Mouse (Mus musculus) hindbrain, postnatal 0 days (tissue): ENCODE measurements at regions not wholly inside any gene's neighbourhood (a gene's known extent, or its start where the extent isn't known, plus 50 kb on each side); places are given as distances from the start of the nearest gene placed in this dataset.

ENCODE experiments used
- ATAC-seq: fragments of 200-750 bp; cut with Nextera tagmentation; 2 replicates; pipeline ENCODE4 v1.8.0; 2017; ENCODE audit warnings: mild to moderate bottlenecking, moderate TSS enrichment, moderate library complexity
- DNase-seq: peaks from one replicate; pipeline ENCODE4 v3.0.0-alpha.2; 2015; ENCODE audit warnings: low spot score
- H3K27ac ChIP-seq: fragments of 300-500 bp; sonication (generic); 2 replicates; pipeline ENCODE4 v1.5.1; 2014; ENCODE audit warnings: mild to moderate bottlenecking
- H3K27me3 ChIP-seq: fragments of 300-500 bp; sonication (generic); 2 replicates; pipeline ENCODE4 v1.6.1; 2014; ENCODE audit warnings: low read length, mixed read lengths; ENCODE audit not compliant: insufficient read depth
- H3K36me3 ChIP-seq: fragments of 300-500 bp; sonication (generic); 2 replicates; pipeline ENCODE4 v1.6.1; 2014; ENCODE audit warnings: low read length, mixed read lengths; ENCODE audit not compliant: insufficient read depth
- H3K4me1 ChIP-seq: fragments of 300-500 bp; sonication (generic); 2 replicates; pipeline ENCODE4 v1.6.1; 2014; ENCODE audit warnings: antibody characterized with exemption, low read length, mixed read lengths; ENCODE audit not compliant: insufficient read depth
- H3K4me2 ChIP-seq: fragments of 300-500 bp; sonication (generic); 2 replicates; pipeline ENCODE4 v1.6.1; 2014; ENCODE audit warnings: low read depth, mild to moderate bottlenecking, low read length, moderate library complexity, mixed read lengths
- H3K4me3 ChIP-seq: fragments of 300-500 bp; sonication (generic); 2 replicates; pipeline ENCODE4 v1.5.1; 2014; ENCODE audit warnings: low read length
- H3K9ac ChIP-seq: fragments of 300-500 bp; sonication (generic); replicated peaks from 2 replicates; pipeline ENCODE4 v1.6.1; 2014; ENCODE audit warnings: mild to moderate bottlenecking, low read length, moderate library complexity, mixed read lengths
- H3K9me3 ChIP-seq: fragments of 300-500 bp; sonication (generic); 2 replicates; pipeline ENCODE4 v1.6.1; 2016; ENCODE audit warnings: low read length, mixed read lengths
- CTCF ChIP-seq: IDR thresholded peaks from 2 replicates; pipeline ENCODE4 v1.5.1; 2016; ENCODE audit warnings: antibody characterized with exemption, control low read depth, low read depth
- WGBS: fragments of 180-500 bp; shearing (Covaris S2); extraction: QIAGEN DNeasy Blood & Tissue Kit; methylation state at CpG from one replicate; pipeline ENCODE4 v1.1.7; 2014; 5-methylcytosine and 5-hydroxymethylcytosine counted together

- Histone ChIP-seq H3K9me3 (no peaks in the 10 kb centered on the region), H3K4me2 (no peak overlapping the region), H3K4me1 (no peaks in the 10 kb centered on the region), H3K27me3 (no peaks in the 10 kb centered on the region), H3K9ac (no peak overlapping the region), H3K4me3 (no peak overlapping the region), H3K36me3 (no peaks in the 10 kb centered on the region), H3K27ac (no peak overlapping the region)
- no peak for TF ChIP-seq CTCF
- DNase-seq (no peak), ATAC-seq (no peak)
These were observed 426.8 kb upstream of the 2610001J05Rik start for GRCm38 (mm10) chr6:14298167-14298566.

GRCm38 (mm10) chr6:14297428-14297827 is 426.1 kb upstream of the 2610001J05Rik start:
- Histone ChIP-seq H3K4me3 (no peak overlapping the region), H3K9me3 (no peaks in the 10 kb centered on the region), H3K27ac (no peak overlapping the region), H3K4me2 (no peak overlapping the region), H3K4me1 (no peaks in the 10 kb centered on the region), H3K9ac (no peak overlapping the region), H3K36me3 (no peaks in the 10 kb centered on the region), H3K27me3 (no peaks in the 10 kb centered on the region)
- no peak for TF ChIP-seq CTCF
- DNase-seq = no peak
- ATAC-seq = no peak

- no peak overlapping the region for H3K9ac ChIP-seq
- DNase-seq = no peak
- H3K4me1 ChIP-seq = no peaks in the 10 kb centered on the region
- no peak for TF ChIP-seq CTCF
- no peak overlapping the region for H3K4me2 ChIP-seq
- no peak overlapping the region for H3K4me3 ChIP-seq
- H3K27ac ChIP-seq = no peak overlapping the region
- no peak for ATAC-seq
- H3K27me3 ChIP-seq = no peaks in the 10 kb centered on the region
- no peaks in the 10 kb centered on the region for H3K9me3 ChIP-seq
- no peaks in the 10 kb centered on the region for H3K36me3 ChIP-seq
- 26% methylated on average over 1 of the region's 1 CpGs for WGBS
These were observed 419.5 kb upstream of the 2610001J05Rik start for GRCm38 (mm10) chr6:14290843-14291242.

GRCm38 (mm10) chr6:14281476-14281875 is 410.2 kb upstream of the 2610001J05Rik start:
- no peaks in the 10 kb centered on the region for H3K4me1 ChIP-seq
- no peaks in the 10 kb centered on the region for H3K36me3 ChIP-seq
- ATAC-seq (no peak), DNase-seq (no peak)
- TF ChIP-seq CTCF = no peak
- no peaks in the 10 kb centered on the region for H3K9me3 ChIP-seq
- WGBS = 86% methylated on average over 2 of the region's 2 CpGs
- no peak overlapping the region for H3K4me2 ChIP-seq
- no peak overlapping the region for H3K27ac ChIP-seq
- no peaks in the 10 kb centered on the region for H3K27me3 ChIP-seq
- H3K9ac ChIP-seq = no peak overlapping the region
- no peak overlapping the region for H3K4me3 ChIP-seq

GRCm38 (mm10) chr6:14261941-14262340 is 390.6 kb upstream of the 2610001J05Rik start:
- 58% methylated on average over 1 of the region's 1 CpGs for WGBS
- Histone ChIP-seq H3K4me1 (no peaks in the 10 kb centered on the region), H3K36me3 (no peaks in the 10 kb centered on the region), H3K9ac (no peak overlapping the region), H3K4me3 (no peak overlapping the region), H3K9me3 (no peaks in the 10 kb centered on the region), H3K27ac (no peak overlapping the region), H3K27me3 (no peaks in the 10 kb centered on the region), H3K4me2 (no peak overlapping the region)
- ATAC-seq (no peak), DNase-seq (no peak)
- TF ChIP-seq CTCF = no peak

- Histone ChIP-seq H3K27ac (no peak overlapping the region), H3K4me2 (no peak overlapping the region), H3K36me3 (no peaks in the 10 kb centered on the region), H3K4me3 (no peak overlapping the region), H3K4me1 (no peaks in the 10 kb centered on the region), H3K9me3 (no peaks in the 10 kb centered on the region), H3K27me3 (no peaks in the 10 kb centered on the region), H3K9ac (no peak overlapping the region)
- ATAC-seq (no peak), DNase-seq (no peak)
- no peak for TF ChIP-seq CTCF
These were observed 369.0 kb upstream of the 2610001J05Rik start for GRCm38 (mm10) chr6:14240331-14240730.

- 64% methylated on average over 2 of the region's 2 CpGs for WGBS
- no peak overlapping the region for H3K27ac ChIP-seq
- DNase-seq = no peak
These were observed 367.8 kb upstream of the 2610001J05Rik start for GRCm38 (mm10) chr6:14239151-14239550.

More at GRCm38 (mm10) chr6:14239151-14239550, 367.8 kb upstream of the 2610001J05Rik start:
- no peak overlapping the region for H3K4me2 ChIP-seq
- TF ChIP-seq CTCF = no peak
- no peak for ATAC-seq
- no peaks in the 10 kb centered on the region for H3K36me3 ChIP-seq
- no peaks in the 10 kb centered on the region for H3K27me3 ChIP-seq
- no peak overlapping the region for H3K4me3 ChIP-seq
- H3K9me3 ChIP-seq = no peaks in the 10 kb centered on the region
- no peaks in the 10 kb centered on the region for H3K4me1 ChIP-seq
- H3K9ac ChIP-seq = no peak overlapping the region
